Mouse (Mus musculus) MEL (cell line): ENCODE data around the gene Jmjd1c. TPM values are rescaled to one million over a fixed set of nuclear protein-coding genes. Genes with fewer than 3 reads are reported as not detected.

Experiments used
- DNase-seq: peaks from one replicate; pipeline ENCODE4 v3.0.0; 2011; ENCODE audit warnings: low read depth, low spot score
- H3K27ac ChIP-seq: 2 replicates; pipeline ENCODE4 v1.5.1; 2012; ENCODE audit warnings: low read depth, mild to moderate bottlenecking, control low read depth, low read length, moderate library complexity; ENCODE audit not compliant: control insufficient read depth
- H3K27me3 ChIP-seq, 2 experiments: fragments of 150-350 bp in 1 of 2; sonication (generic) in 1 of 2; 2 replicates each; pipeline ENCODE4 v1.6.1; 2012; ENCODE audit warnings: low read length in 2 of 2, mild to moderate bottlenecking in 2 of 2, improper control_type of control experiment in 1 of 2, moderate library complexity in 1 of 2; ENCODE audit not compliant: insufficient read depth in 2 of 2, control insufficient read depth in 1 of 2
- H3K36me3 ChIP-seq, 2 experiments: 2 replicates each; pipeline ENCODE4 v1.6.1; 2012 to 2014; ENCODE audit warnings: low read length in 2 of 2, improper control_type of control experiment in 1 of 2, inconsistent platforms in 1 of 2, mild to moderate bottlenecking in 1 of 2; ENCODE audit not compliant: insufficient read depth in 2 of 2, control insufficient read depth in 1 of 2
- H3K4me1 ChIP-seq, 2 experiments: fragments of 150-350 bp in 1 of 2; sonication (generic) in 1 of 2; 2 replicates each; pipeline ENCODE4 v1.6.1; 2012; ENCODE audit warnings: low read length in 2 of 2, improper control_type of control experiment in 1 of 2, mild to moderate bottlenecking in 1 of 2; ENCODE audit not compliant: insufficient read depth in 2 of 2, control insufficient read depth in 1 of 2
- H3K4me3 ChIP-seq, 2 experiments: fragments of 150-350 bp in 1 of 2; sonication (generic) in 1 of 2; 2 replicates each; pipeline ENCODE4 v1.5.1; 2012; ENCODE audit warnings: low read depth in 2 of 2, low read length in 2 of 2, mild to moderate bottlenecking in 2 of 2, moderate library complexity in 2 of 2, control low read depth in 1 of 2, improper control_type of control experiment in 1 of 2; ENCODE audit not compliant: control insufficient read depth in 1 of 2, insufficient read depth in 1 of 2
- H3K79me2 ChIP-seq: 2 replicates; pipeline ENCODE4 v1.6.1; 2012; ENCODE audit warnings: mild to moderate bottlenecking, low read length, moderate library complexity; ENCODE audit not compliant: control insufficient read depth, poor library complexity, insufficient read depth
- H3K9ac ChIP-seq: 2 replicates; pipeline ENCODE4 v1.6.1; 2012; ENCODE audit warnings: low read depth, mild to moderate bottlenecking, control low read depth, low read length, moderate library complexity; ENCODE audit not compliant: control insufficient read depth, poor library complexity, severe bottlenecking
- H3K9me3 ChIP-seq: fragments of 150-350 bp; sonication (generic); replicated peaks from 2 replicates; pipeline ENCODE4 v1.6.1; 2012; ENCODE audit warnings: mild to moderate bottlenecking, low read length, improper control_type of control experiment, moderate library complexity; ENCODE audit not compliant: insufficient read depth
- BHLHE40 ChIP-seq: IDR thresholded peaks from 2 replicates; pipeline ENCODE4 v1.6.1; 2012; ENCODE audit warnings: low read depth, mild to moderate bottlenecking, inconsistent platforms, low read length, improper control_type of control experiment, borderline replicate concordance
- CHD2 ChIP-seq: IDR thresholded peaks from 2 replicates; pipeline ENCODE4 v1.6.1; 2011; ENCODE audit warnings: low read length, improper control_type of control experiment
- ETS1 ChIP-seq: IDR thresholded peaks from 2 replicates; pipeline ENCODE4 v1.6.1; 2012; ENCODE audit warnings: low read depth, mild to moderate bottlenecking, inconsistent platforms, low read length, improper control_type of control experiment, moderate library complexity
- GABPA ChIP-seq: IDR thresholded peaks from 2 replicates; pipeline ENCODE4 v1.6.1; 2012; ENCODE audit warnings: low read depth, mild to moderate bottlenecking, inconsistent platforms, low read length, improper control_type of control experiment, moderate library complexity
- GATA1 ChIP-seq: IDR thresholded peaks from 2 replicates; pipeline ENCODE4 v1.6.1; 2011; ENCODE audit warnings: low read depth, low read length, improper control_type of control experiment
- MAFK ChIP-seq: IDR thresholded peaks from 2 replicates; pipeline ENCODE4 v1.6.1; 2011; ENCODE audit warnings: low read depth, mild to moderate bottlenecking, low read length, improper control_type of control experiment, borderline replicate concordance
- MAZ ChIP-seq: IDR thresholded peaks from 2 replicates; pipeline ENCODE4 v1.6.1; 2012; ENCODE audit warnings: low read depth, mild to moderate bottlenecking, inconsistent platforms, low read length, improper control_type of control experiment
- MYB ChIP-seq: IDR thresholded peaks from 2 replicates; pipeline ENCODE4 v1.6.1; 2011; ENCODE audit warnings: mild to moderate bottlenecking, low read depth, low read length, improper control_type of control experiment
- MYC ChIP-seq: IDR thresholded peaks from 2 replicates; pipeline ENCODE4 v1.6.1; 2011; ENCODE audit warnings: low read depth, mild to moderate bottlenecking, low read length, improper control_type of control experiment, moderate library complexity
- POLR2A ChIP-seq, 2 experiments: IDR thresholded peaks; 2 replicates each; pipeline ENCODE4 v1.6.1; 2011 to 2012; ENCODE audit warnings: low read length in 2 of 2, mild to moderate bottlenecking in 2 of 2, control low read depth in 1 of 2, improper control_type of control experiment in 1 of 2, low read depth in 1 of 2, moderate library complexity in 1 of 2; ENCODE audit not compliant: control insufficient read depth in 1 of 2, insufficient read depth in 1 of 2, poor library complexity in 1 of 2
- SIN3A ChIP-seq: IDR thresholded peaks from 2 replicates; pipeline ENCODE4 v1.6.1; 2012; ENCODE audit warnings: low read length, improper control_type of control experiment, inconsistent platforms
- TAL1 ChIP-seq: IDR thresholded peaks from 2 replicates; pipeline ENCODE4 v1.6.1; 2012; ENCODE audit warnings: mild to moderate bottlenecking, inconsistent platforms, low read length, moderate library complexity, mixed read lengths
- TBP ChIP-seq: IDR thresholded peaks from 2 replicates; pipeline ENCODE4 v1.8.0; 2011; ENCODE audit warnings: low read depth, low read length, improper control_type of control experiment
- UBTF ChIP-seq: IDR thresholded peaks from 2 replicates; pipeline ENCODE4 v1.6.1; 2012; ENCODE audit warnings: low read depth, mild to moderate bottlenecking, inconsistent platforms, low read length, improper control_type of control experiment, moderate library complexity, borderline replicate concordance; ENCODE audit not compliant: insufficient read depth
- USF1 ChIP-seq: IDR thresholded peaks from 2 replicates; pipeline ENCODE4 v1.6.1; 2014; ENCODE audit warnings: low read depth, mild to moderate bottlenecking, inconsistent platforms, low read length, improper control_type of control experiment, moderate library complexity
- USF2 ChIP-seq, 2 experiments: IDR thresholded peaks; 2 replicates each; pipeline ENCODE4 v1.6.1; 2011 to 2012; ENCODE audit warnings: improper control_type of control experiment in 2 of 2, low read length in 2 of 2, borderline replicate concordance in 1 of 2, inconsistent platforms in 1 of 2, low read depth in 1 of 2, mild to moderate bottlenecking in 1 of 2; ENCODE audit not compliant: insufficient read depth in 1 of 2
- ZKSCAN1 ChIP-seq: IDR thresholded peaks from 2 replicates; pipeline ENCODE4 v1.6.1; 2012; ENCODE audit warnings: low read depth, mild to moderate bottlenecking, inconsistent platforms, low read length, improper control_type of control experiment, moderate library complexity
- polyA plus RNA-seq, 2 experiments: library from polyadenylated mRNA; stranded (reverse) in 1 of 2; unstranded in 1 of 2; fragments of >175 nt in 1 of 2; fragments of >200 nt in 1 of 2; gene quantifications; 2 replicates each; pipeline versions ENCODE4 v1.2.1 to v1.2.4; 2012; ENCODE audit warnings: low replicate concordance in 2 of 2, low read depth in 1 of 2; ENCODE audit not compliant: insufficient read length in 2 of 2, insufficient read depth in 1 of 2, missing spikeins in 1 of 2
- total RNA-seq: library from RNA; depleted of rRNA; stranded (reverse); fragments of 300-350 nt; gene quantifications from 2 replicates; pipeline ENCODE4 v1.2.3, GENCODE M21; 2012

The Jmjd1c gene
- total and polyA plus RNA-seq, 3 experiments, result 10.6 to 62.3 (median 15.2) TPM

DNA sequence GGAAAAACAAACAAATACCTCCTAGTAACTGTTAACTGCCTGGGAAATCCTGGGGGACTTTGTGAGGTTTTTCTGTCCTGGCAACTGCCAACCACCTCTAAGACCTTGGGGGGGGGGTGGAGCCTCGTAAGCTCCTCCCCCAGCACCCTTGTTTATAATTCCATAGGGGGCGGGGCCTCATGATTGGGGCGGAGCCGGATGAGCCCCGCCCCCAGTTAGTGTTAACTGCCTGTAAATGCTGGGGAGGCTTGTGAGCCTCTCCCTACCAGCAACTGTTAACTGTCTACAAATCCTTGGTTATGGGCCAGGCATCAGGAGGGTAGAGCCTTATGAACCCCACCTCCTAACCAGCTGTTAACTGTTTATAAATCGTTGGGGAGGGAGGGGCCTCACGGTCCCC lies 23.4 kb downstream of the Jmjd1c start:
- Histone ChIP-seq H3K79me2 (no peaks in the 10 kb centered on the region), H3K9me3 (no peaks in the 10 kb centered on the region), H3K4me3 (no peak overlapping the region), H3K27ac (no peak overlapping the region), H3K27me3 (no peaks in the 10 kb centered on the region), H3K36me3 (no peaks in the 10 kb centered on the region)
- DNase-seq, result no peak
- TF ChIP-seq TAL1 (no peak), MYC (no peak), TBP (no peak), MYB (no peak), GATA1 (no peak), MAFK (no peak), BHLHE40 (no peak), POLR2A (IDR thresholded peaks at IDR 0.05; ENCODE audit: control insufficient read depth in 1 of 2, insufficient read depth in 1 of 2, low read depth in 1 of 2, low read length in 2 of 2, poor library complexity in 1 of 2) (no peak), SIN3A (no peak), ZKSCAN1 (no peak), ETS1 (no peak), USF1 (no peak), USF2 (IDR thresholded peaks at IDR 0.05; ENCODE audit: borderline replicate concordance in 1 of 2, insufficient read depth in 1 of 2, low read depth in 1 of 2, low read length in 2 of 2) (no peak)
- TF ChIP-seq, all 39 proteins: peak for 0
- Histone ChIP-seq H3K9ac (no peak overlapping the region), H3K4me1 (no peaks in the 10 kb centered on the region)

- Histone ChIP-seq H3K79me2 (no peaks in the 10 kb centered on the region), H3K27ac (no peak overlapping the region), H3K27me3 (no peaks in the 10 kb centered on the region), H3K36me3 (no peaks in the 10 kb centered on the region), H3K4me3 (no peak overlapping the region), H3K4me1 (no peaks in the 10 kb centered on the region), H3K9ac (no peak overlapping the region), H3K9me3 (no peaks in the 10 kb centered on the region)
- no peak for DNase-seq
- TF ChIP-seq UBTF (no peak), CHD2 (no peak), USF2 (IDR thresholded peaks at IDR 0.05; ENCODE audit: borderline replicate concordance in 1 of 2, insufficient read depth in 1 of 2, low read depth in 1 of 2, low read length in 2 of 2) (no peak), MAZ (no peak), GABPA (no peak)
Observed at GRCm38 (mm10) chr10:67120180-67120579, 24.3 kb downstream of the Jmjd1c start.
